Comparison of ENCODE assay signal across 8 mouse cellular contexts in the genomic region with DNA sequence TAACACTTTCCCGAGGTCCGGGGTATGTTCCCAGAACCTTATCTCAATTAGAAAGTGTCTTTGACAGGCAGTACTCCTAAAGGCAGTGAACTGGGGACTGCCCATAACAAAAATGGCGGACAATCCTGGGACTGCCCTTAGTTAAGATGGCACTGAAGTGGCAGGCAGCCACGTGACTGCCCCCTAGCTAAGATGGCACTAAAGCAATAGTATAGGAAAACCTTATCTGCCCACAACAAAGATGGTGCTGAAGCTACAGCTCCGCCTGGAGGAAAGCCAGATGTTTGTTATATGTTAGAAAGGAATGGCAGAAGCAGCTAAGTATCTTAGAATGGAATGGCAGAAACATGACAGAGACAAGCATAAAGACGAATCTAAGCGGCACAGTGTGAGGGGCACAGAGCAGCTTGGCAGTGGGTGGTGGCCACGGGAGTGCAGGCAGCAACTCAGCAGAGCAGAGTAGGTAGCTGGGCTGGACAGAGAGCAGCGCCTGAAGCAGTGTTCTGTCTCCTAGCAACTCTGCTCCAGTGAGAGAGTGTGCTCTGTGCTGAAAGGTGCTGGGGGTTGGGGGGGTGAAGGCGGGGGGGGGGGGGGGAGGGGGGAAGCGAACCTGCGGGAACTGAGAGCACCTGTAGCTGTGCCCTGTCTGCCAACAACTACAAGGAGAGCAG. TPM values are rescaled to one million over a fixed set of nuclear protein-coding genes. Genes with fewer than 3 reads are reported as not detected.
A peak's percentile ranks its signal among the peaks of the same experiment; 100 is the strongest.
DNase-seq lines count a peak whose midpoint lies in the region; ATAC-seq and TF ChIP-seq lines count a peak whose summit lies in the region.

No protein-coding gene starts in this region.

- WGBS in hindbrain, embryonic 10.5 days, result 54% methylated on average over 11 of the region's 12 CpGs
- WGBS in limb, embryonic 12.5 days, result 54% methylated on average over 10 of the region's 12 CpGs
- 46% methylated on average over 10 of the region's 12 CpGs for WGBS in stomach, postnatal 0 days

- no peak; the same call in 1 of the 2 replicates for ATAC-seq in limb, embryonic 12.5 days (ENCODE audit: insufficient number of reproducible peaks, insufficient read depth, low FRiP score, low TSS enrichment, low read depth)
- ATAC-seq in stomach, postnatal 0 days (ENCODE audit: low FRiP score, low TSS enrichment), result peak; percentile 75

- DNase-seq in adrenal gland, postnatal 14 days, result peak; percentile 27
- no peak for DNase-seq in adrenal gland, adult 2 months
- peak; percentile 5 to 29 for DNase-seq in lung, postnatal 4 days
- DNase-seq in lung, postnatal 10 days, result no peak
- DNase-seq in hindbrain, embryonic 10.5 days (ENCODE audit: low spot score), result peak; percentile 5
- peak; percentile 25 for DNase-seq in stomach, postnatal 0 days (ENCODE audit: low spot score)
- DNase-seq in ovary, adult 18-20 months (ENCODE audit: low spot score), result no peak

- H3K4me2 ChIP-seq in limb, embryonic 12.5 days, result peak overlapping the region; percentile 27; the same call in 1 of the 2 replicates
- no peak overlapping the region for H3K4me2 ChIP-seq in stomach, postnatal 0 days (replicated peaks; ENCODE audit: low read depth)

- H3K9me3 ChIP-seq in hindbrain, embryonic 10.5 days, result no peaks in the 10 kb centered on the region
- H3K9me3 ChIP-seq in limb, embryonic 12.5 days, result no peaks in the 10 kb centered on the region
- no peaks in the 10 kb centered on the region for H3K9me3 ChIP-seq in stomach, postnatal 0 days (ENCODE audit: control insufficient read depth, low read length)

- no peak overlapping the region for H3K9ac ChIP-seq in limb, embryonic 12.5 days (replicated peaks)
- no peak overlapping the region for H3K9ac ChIP-seq in stomach, postnatal 0 days (ENCODE audit: low read length)

- TF ChIP-seq EP300 in stomach, postnatal 0 days (optimal IDR thresholded peaks at IDR 0.05), result no peak

- H3K27ac ChIP-seq in hindbrain, embryonic 10.5 days, result peak overlapping the region; percentile 13; the same call in 1 of the 2 replicates
- no peak overlapping the region for H3K27ac ChIP-seq in limb, embryonic 12.5 days
- H3K27ac ChIP-seq in stomach, postnatal 0 days (replicated peaks), result no peak overlapping the region

- no peaks in the 10 kb centered on the region for H3K27me3 ChIP-seq in hindbrain, embryonic 10.5 days (ENCODE audit: insufficient read depth, poor library complexity, severe bottlenecking)
- no peaks in the 10 kb centered on the region for H3K27me3 ChIP-seq in limb, embryonic 12.5 days
- no peaks in the 10 kb centered on the region for H3K27me3 ChIP-seq in stomach, postnatal 0 days (ENCODE audit: control insufficient read depth, insufficient read depth, low read length)

- peak overlapping the region; percentile 22; the same call in 1 of the 2 replicates for H3K4me3 ChIP-seq in hindbrain, embryonic 10.5 days
- no peak overlapping the region for H3K4me3 ChIP-seq in limb, embryonic 12.5 days (replicated peaks)
- no peak overlapping the region for H3K4me3 ChIP-seq in stomach, postnatal 0 days (ENCODE audit: low read depth, low read length)

- 0 out of 2 replicates have a peak, but pooled peaks cover 5% of the 10 kb centered on the region for H3K4me1 ChIP-seq in hindbrain, embryonic 10.5 days (replicated peaks)
- H3K4me1 ChIP-seq in limb, embryonic 12.5 days (replicated peaks), result peaks cover 13% of the 10 kb centered on the region
- no peaks in the 10 kb centered on the region for H3K4me1 ChIP-seq in stomach, postnatal 0 days (replicated peaks; ENCODE audit: control insufficient read depth, insufficient read depth)

- no peak for TF ChIP-seq CTCF in stomach, postnatal 0 days (IDR thresholded peaks at IDR 0.05; ENCODE audit: low read depth)

- H3K36me3 ChIP-seq in hindbrain, embryonic 10.5 days, result no peaks in the 10 kb centered on the region
- H3K36me3 ChIP-seq in limb, embryonic 12.5 days, result no peaks in the 10 kb centered on the region
- H3K36me3 ChIP-seq in stomach, postnatal 0 days (ENCODE audit: control insufficient read depth, insufficient read depth, low read length), result no peaks in the 10 kb centered on the region

RNA-seq across cellular contexts. Expression of gene 2610301B20Rik, which starts 14.3 kb away (rescaled TPM):
- total RNA-seq in adrenal gland, postnatal 14 days (2021), result 16.4 and 19.3 TPM in 2 replicates
- 10 to 100 TPM; 16.8 to 24.8 TPM for total RNA-seq in adrenal gland, adult 2 months (2021)
- polyA plus RNA-seq in adrenal gland, adult 2 months (2012; rRNA removed), result 2.6 and 2.7 TPM in 2 replicates
- 40.4 and 40.9 TPM in 2 replicates for polyA plus RNA-seq in hindbrain, embryonic 10.5 days (2016; fragmentation: Nextera tagmentation; extraction: Ambion mirVana)
- polyA plus RNA-seq in limb, embryonic 12.5 days (2016; fragmentation: Nextera tagmentation; extraction: Ambion mirVana), result 23.9 and 28.4 TPM in 2 replicates
- 14.2 and 15.0 TPM in 2 replicates for polyA plus RNA-seq in stomach, postnatal 0 days (2015; fragmentation: Nextera tagmentation; extraction: Ambion mirVana)

Comparison
In these comparisons a context has a peak if more than half of its experiments do, and no peak if none do; other contexts are left out.
1. DNase-seq: peak in adrenal gland, postnatal 14 days (single experiment), lung, postnatal 4 days (2 of 2), hindbrain, embryonic 10.5 days (single experiment) and stomach, postnatal 0 days (single experiment); none in adrenal gland, adult 2 months (single experiment), lung, postnatal 10 days (single experiment) and ovary, adult 18-20 months (single experiment).